Mouse (Mus musculus): ENCODE measurements around the gene Dyrk3. TPM values are rescaled to one million over a fixed set of nuclear protein-coding genes. Genes with fewer than 3 reads are reported as not detected.
"Not testable (repeated sequence)": the region's sequence is repeated elsewhere in the genome, so short reads cannot be mapped to it uniquely, and the experiment has no call there.

The Dyrk3 gene
- total RNA-seq, 2 experiments from 2014 or later: 4.3 to 7.3 TPM

DNA sequence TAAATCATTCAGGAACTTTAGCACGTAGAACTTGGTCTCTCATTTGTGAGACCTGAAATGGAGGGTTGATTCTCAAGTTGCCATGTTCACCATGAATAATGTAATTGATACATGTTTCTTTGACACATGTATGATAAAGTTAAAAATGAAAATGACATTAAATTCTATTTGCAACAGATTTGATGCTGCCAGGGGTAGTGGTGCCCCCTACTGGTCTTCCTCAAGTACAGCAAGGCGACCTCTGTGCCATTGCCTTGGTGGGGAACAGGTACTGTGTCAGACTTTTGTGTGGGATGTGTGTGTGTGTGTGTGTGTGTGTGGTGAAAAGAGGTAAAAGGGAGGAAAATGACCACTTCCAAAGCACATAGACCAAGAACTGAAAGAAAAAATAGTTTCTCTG lies 17.3 kb upstream of the Dyrk3 start:
- peak; percentile 42 to 71 for DNase-seq

- DNase-seq: peak; percentile 90 to 95
Measured at GRCm38 (mm10) chr1:131153018-131153629, 15.0 kb upstream of the Dyrk3 start, which contains the start of gene Eif2d. Gene Eif2d, plus strand, starts transcription at chr1:131153181.

DNA sequence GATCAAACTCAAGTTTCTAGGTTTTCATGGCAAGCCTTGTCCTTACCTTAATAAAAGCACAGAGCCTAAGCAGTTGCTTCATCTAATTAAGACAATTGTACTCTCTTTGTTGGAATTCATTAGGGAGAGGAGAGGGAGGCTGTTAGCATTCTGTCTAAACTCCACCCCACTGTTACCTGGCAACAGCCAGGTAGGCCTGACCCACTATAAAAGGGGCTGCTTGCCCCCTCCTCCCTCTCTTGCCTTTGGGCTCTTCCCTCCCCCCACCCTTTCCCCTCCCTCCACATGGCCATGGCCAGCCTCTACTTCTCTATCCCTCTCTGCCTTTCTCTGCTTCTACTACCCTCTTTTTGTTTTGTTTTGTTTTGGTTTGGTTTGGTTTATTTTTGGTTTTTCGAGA lies 11.4 kb upstream of the Dyrk3 start:
- DNase-seq: no peak

DNA sequence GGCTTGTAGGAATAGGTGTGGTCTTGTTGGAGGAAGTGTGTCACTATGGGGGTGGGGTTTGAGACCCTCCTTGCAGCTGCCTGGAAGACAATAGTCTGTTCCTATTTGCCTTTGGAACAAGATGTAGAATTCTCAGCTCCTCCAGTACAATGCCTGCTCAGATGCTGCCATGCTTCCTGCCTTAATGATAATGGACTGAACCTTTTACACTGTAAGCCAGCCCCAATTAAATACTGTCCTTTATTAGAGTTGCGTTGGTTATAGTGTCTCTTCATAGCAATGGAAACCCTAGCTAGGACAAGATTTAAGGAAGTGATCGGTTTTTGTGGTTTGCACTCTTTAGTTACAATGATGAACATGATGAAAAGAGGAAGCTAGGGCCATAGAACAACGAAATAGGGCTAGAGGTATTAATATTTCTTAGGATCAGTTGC lies 8.1 kb upstream of the Dyrk3 start:
- no peak for DNase-seq

GRCm38 (mm10) chr1:131145222-131145621 lies 7.1 kb upstream of the Dyrk3 start:
- DNase-seq: not testable (repeated sequence)

- DNase-seq: no peak
Measured at GRCm38 (mm10) chr1:131142472-131142871, 4.3 kb upstream of the Dyrk3 start.

DNA sequence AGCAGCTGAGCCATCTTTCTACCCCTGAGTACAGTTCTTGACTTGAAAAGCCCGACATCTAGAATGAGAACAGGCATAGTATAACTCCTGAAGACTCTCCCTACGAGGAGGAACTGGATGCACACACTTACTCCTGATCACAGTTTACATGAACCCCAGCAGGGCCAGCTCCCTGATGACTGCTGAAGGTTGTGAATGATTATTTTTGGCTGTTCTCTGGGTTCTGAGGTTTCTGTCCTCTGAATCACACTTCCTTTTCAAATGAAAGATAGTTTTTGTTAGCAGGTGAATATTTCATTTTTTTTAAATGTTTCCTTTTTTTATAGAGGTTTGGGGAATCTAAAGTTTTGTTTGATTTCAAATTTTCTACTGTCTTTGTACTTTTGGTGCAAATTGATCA lies 3.3 kb upstream of the Dyrk3 start:
- no peak for DNase-seq

- no peak for DNase-seq
Measured at GRCm38 (mm10) chr1:131139102-131140095, 1.3 kb upstream of the Dyrk3 start.

GRCm38 (mm10) chr1:131137717-131138118 lies 422 bp downstream of the Dyrk3 start:
- DNase-seq: no peak

- DNase-seq: no peak
Measured at GRCm38 (mm10) chr1:131137111-131137510, 1.0 kb downstream of the Dyrk3 start.

- DNase-seq: no peak
Measured at GRCm38 (mm10) chr1:131135960-131136629, 2.0 kb downstream of the Dyrk3 start.

GRCm38 (mm10) chr1:131134942-131135522 lies 3.1 kb downstream of the Dyrk3 start:
- DNase-seq: peak; percentile 83 to 84

DNA sequence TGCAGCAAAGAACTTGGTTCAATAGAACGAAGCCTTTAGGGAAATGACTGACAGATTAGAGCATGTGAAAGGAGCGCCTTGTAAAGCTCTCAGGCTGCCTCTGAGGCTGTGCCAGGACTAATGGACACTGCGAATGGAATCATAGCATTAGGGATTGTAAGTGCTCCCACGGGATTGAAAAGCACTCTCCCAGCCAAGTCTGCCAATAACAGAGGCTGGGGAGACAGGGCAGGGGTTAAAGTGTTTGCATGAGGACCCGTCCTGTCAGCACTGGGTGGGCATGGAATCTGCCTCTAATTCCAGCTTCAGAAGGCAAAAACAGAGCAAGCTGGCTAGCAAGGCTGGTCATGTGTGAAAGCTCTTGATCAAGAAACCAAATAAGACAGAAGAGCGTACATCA lies 3.9 kb downstream of the Dyrk3 start:
- DNase-seq: no peak

DNA sequence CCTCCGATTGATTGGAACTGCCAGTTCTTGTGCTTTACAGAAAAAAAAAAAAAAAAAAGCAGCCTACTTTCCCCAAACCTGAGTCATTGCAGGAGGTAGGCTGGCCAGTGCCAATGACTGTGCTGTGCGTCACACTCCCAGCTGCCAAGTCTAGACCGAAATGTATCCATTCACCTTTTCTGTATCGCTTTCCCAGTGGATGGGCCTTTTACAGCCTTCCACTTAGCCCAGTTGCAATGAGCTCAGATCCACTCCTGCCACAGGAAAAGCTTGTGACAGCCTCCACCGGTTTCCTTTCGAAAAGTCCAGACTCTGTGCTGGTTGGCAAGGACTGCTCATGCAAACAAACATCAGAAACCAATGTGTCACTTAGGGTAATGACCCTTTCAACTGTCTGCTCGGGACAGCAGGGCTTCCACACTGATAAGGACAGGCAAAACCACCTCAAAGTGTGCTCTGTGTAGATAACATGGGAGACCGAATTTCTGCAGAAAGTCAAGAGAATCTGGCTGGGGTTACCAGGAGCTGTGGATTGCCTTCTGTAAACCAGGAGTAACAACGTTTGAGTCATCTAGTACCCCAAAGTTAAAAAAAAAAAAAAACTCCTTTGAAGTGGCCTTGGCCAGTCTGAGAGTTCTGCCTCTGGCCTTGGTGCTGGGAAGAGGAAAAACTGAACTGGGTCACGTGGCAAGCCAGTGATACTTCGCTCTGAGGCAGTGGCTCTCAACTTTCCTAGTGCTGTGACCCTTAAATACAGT lies 12.0 kb downstream of the Dyrk3 start:
- peak; percentile 82 to 89 for DNase-seq

GRCm38 (mm10) chr1:131123522-131124265 lies 14.4 kb downstream of the Dyrk3 start:
- no peak for DNase-seq

- DNase-seq: peak; percentile 42 to 52
Measured at GRCm38 (mm10) chr1:131121987-131122386, 16.2 kb downstream of the Dyrk3 start.

DNA sequence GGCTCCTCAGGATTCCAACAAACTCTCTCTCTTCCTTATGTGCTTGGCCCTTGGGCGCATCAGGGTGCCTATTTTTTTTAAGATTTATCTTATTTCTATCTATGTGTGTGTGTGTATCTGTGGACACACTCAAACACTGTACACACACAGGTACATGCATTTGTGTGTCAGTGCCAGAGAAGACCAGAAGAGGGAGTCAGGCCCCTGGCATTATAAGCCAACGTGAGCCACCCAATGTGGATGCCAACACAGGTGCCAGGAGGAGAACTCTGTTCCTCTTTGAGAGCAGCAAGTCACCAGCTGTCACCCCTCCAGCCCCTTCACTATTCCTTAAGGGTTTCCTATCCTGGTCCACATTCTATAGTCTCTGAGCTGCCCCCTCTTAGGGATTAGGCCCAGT lies 19.1 kb downstream of the Dyrk3 start:
- DNase-seq: peak; percentile 55 to 57

DNA sequence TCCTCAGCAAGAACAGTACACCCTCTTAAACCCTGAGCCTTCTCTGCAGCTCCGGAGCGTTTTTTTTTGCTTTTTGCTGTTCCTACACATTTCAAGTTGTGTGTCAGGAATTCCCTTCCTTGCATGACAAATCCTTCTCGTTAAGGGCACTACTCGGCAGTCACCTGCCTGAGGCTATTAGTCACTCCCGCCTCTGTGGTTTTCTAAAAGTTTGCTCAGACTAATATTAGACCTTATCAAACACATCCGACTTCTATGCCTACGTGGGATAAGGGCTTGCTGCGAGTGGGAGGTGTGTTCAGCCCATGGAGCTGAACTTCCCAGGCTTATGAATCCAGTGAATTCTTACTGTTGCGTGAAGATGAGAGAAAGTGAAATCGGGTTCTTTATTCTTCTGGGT lies 19.6 kb downstream of the Dyrk3 start:
- DNase-seq: no peak

DNA sequence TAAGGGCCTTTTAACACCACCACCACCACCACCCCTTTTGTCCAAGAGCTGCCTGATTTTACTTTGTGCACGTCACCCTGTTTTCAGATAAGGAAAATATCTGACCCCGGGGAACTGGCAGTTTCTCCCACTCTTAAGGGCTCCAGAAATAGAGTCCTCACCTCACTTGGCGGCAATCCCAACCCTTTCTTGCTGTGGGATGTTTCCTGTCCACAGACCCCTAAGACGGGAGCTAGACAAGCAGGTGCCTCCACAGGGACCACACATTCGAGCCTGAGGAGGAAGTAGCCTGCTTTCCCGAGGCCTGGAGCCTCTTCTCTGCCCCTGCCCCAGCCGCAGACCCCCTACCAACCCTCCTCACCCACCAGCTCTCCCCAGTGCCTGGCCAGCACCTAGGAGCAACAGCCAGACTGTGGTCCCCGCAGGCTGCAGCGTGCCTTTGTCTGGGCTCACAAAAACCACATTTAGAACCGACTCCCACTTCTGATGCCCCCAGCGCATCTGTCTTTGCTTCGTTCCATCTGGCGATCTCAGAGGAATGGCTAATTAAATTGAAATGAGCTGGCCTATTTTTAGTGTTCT lies 21.6 kb downstream of the Dyrk3 start:
- no peak for DNase-seq

- DNase-seq: peak; percentile 73 to 80
Measured at GRCm38 (mm10) chr1:131115932-131116331, 22.2 kb downstream of the Dyrk3 start.
